Mouse (Mus musculus): ENCODE results near the gene Dock9. TPM values are rescaled to one million over a fixed set of nuclear protein-coding genes. Genes with fewer than 3 reads are reported as not detected.

The Dock9 gene
- polyA plus RNA-seq, 1 experiment from 2014 or later, result 4.8 TPM

- Histone ChIP-seq H3K9me3 (no peaks in the 10 kb centered on the region), H3K36me3 (no peaks in the 10 kb centered on the region), H3K27ac (replicated peaks) (no peak overlapping the region), H3K4me3 (no peak overlapping the region), H3K9ac (no peak overlapping the region), H3K4me1 (peaks cover 3% of the 10 kb centered on the region), H3K4me2 (no peak overlapping the region), H3K27me3 (replicated peaks) (peaks cover 8% of the 10 kb centered on the region; the same call in 1 of the 2 replicates)
- 72% methylated on average over 7 of the region's 7 CpGs for WGBS
- no peak for ATAC-seq (ENCODE audit: extremely low read depth, insufficient number of reproducible peaks, low FRiP score, low TSS enrichment)
Observed at GRCm38 (mm10) chr14:121791112-121791511, 6.5 kb downstream of the Dock9 start.

- no peaks in the 10 kb centered on the region for H3K9me3 ChIP-seq
- H3K4me3 ChIP-seq, result no peak overlapping the region
- H3K27ac ChIP-seq (replicated peaks), result no peak overlapping the region
- no peak overlapping the region for H3K4me2 ChIP-seq
- WGBS, result 76% methylated on average over 3 of the region's 3 CpGs
- peaks cover 3% of the 10 kb centered on the region; the same call in 1 of the 2 replicates for H3K4me1 ChIP-seq
- no peak for ATAC-seq (ENCODE audit: extremely low read depth, insufficient number of reproducible peaks, low FRiP score, low TSS enrichment)
- no peaks in the 10 kb centered on the region for H3K27me3 ChIP-seq (replicated peaks)
- no peak overlapping the region for H3K9ac ChIP-seq
- H3K36me3 ChIP-seq, result no peaks in the 10 kb centered on the region
Observed at GRCm38 (mm10) chr14:121789273-121789672, 8.4 kb downstream of the Dock9 start.

GRCm38 (mm10) chr14:121788451-121788850, 9.2 kb downstream of the Dock9 start:
- 80% methylated on average over 6 of the region's 6 CpGs for WGBS
- Histone ChIP-seq H3K9ac (no peak overlapping the region), H3K4me2 (no peak overlapping the region)

GRCm38 (mm10) chr14:121787430-121787829, 10.2 kb downstream of the Dock9 start:
- Histone ChIP-seq H3K4me1 (0 out of 2 replicates have a peak, but pooled peaks cover 10% of the 10 kb centered on the region), H3K27me3 (replicated peaks) (no peaks in the 10 kb centered on the region), H3K9ac (no peak overlapping the region), H3K9me3 (no peaks in the 10 kb centered on the region), H3K27ac (replicated peaks) (no peak overlapping the region), H3K36me3 (no peaks in the 10 kb centered on the region), H3K4me3 (no peak overlapping the region), H3K4me2 (no peak overlapping the region)
- ATAC-seq (ENCODE audit: extremely low read depth, insufficient number of reproducible peaks, low FRiP score, low TSS enrichment), result no peak
- WGBS, result 85% methylated on average over 12 of the region's 12 CpGs

More at GRCm38 (mm10) chr14:121788451-121788850, 9.2 kb downstream of the Dock9 start:
- H3K36me3 ChIP-seq, result no peaks in the 10 kb centered on the region
- no peak for ATAC-seq (ENCODE audit: extremely low read depth, insufficient number of reproducible peaks, low FRiP score, low TSS enrichment)
- H3K9me3 ChIP-seq, result no peaks in the 10 kb centered on the region
- no peak overlapping the region for H3K27ac ChIP-seq (replicated peaks)
- H3K4me1 ChIP-seq, result 0 out of 2 replicates have a peak, but pooled peaks cover 7% of the 10 kb centered on the region
- no peak overlapping the region for H3K4me3 ChIP-seq
- H3K27me3 ChIP-seq (replicated peaks), result no peaks in the 10 kb centered on the region

GRCm38 (mm10) chr14:121786900-121787299, 10.7 kb downstream of the Dock9 start:
- Histone ChIP-seq H3K9me3 (no peaks in the 10 kb centered on the region), H3K9ac (no peak overlapping the region), H3K36me3 (no peaks in the 10 kb centered on the region), H3K4me2 (no peak overlapping the region), H3K27ac (replicated peaks) (no peak overlapping the region), H3K4me1 (0 out of 2 replicates have a peak, but pooled peaks cover 9% of the 10 kb centered on the region), H3K4me3 (no peak overlapping the region), H3K27me3 (replicated peaks) (no peaks in the 10 kb centered on the region)
- 73% methylated on average over 12 of the region's 12 CpGs for WGBS
- no peak for ATAC-seq (ENCODE audit: extremely low read depth, insufficient number of reproducible peaks, low FRiP score, low TSS enrichment)

GRCm38 (mm10) chr14:121785394-121785793, 12.2 kb downstream of the Dock9 start:
- H3K27ac ChIP-seq (replicated peaks), result no peak overlapping the region
- H3K27me3 ChIP-seq (replicated peaks), result no peaks in the 10 kb centered on the region
- H3K4me2 ChIP-seq, result no peak overlapping the region
- no peaks in the 10 kb centered on the region for H3K36me3 ChIP-seq
- no peak overlapping the region for H3K4me3 ChIP-seq
- H3K9me3 ChIP-seq, result no peaks in the 10 kb centered on the region
- H3K4me1 ChIP-seq, result peaks cover 22% of the 10 kb centered on the region
- ATAC-seq (ENCODE audit: extremely low read depth, insufficient number of reproducible peaks, low FRiP score, low TSS enrichment), result no peak
- no peak overlapping the region for H3K9ac ChIP-seq
- 50% methylated on average over 1 of the region's 1 CpGs for WGBS

GRCm38 (mm10) chr14:121780942-121781531, 16.6 kb downstream of the Dock9 start:
- Histone ChIP-seq H3K4me3 (no peak overlapping the region), H3K27me3 (replicated peaks) (no peaks in the 10 kb centered on the region), H3K27ac (replicated peaks) (peak overlapping the region; percentile 87), H3K36me3 (no peaks in the 10 kb centered on the region), H3K9ac (0 out of 2 replicates have a peak overlapping the region, but pooled peaks have one; percentile 42), H3K9me3 (no peaks in the 10 kb centered on the region), H3K4me1 (peaks cover 39% of the 10 kb centered on the region), H3K4me2 (0 out of 2 replicates have a peak overlapping the region, but pooled peaks have one; percentile 1)
- ATAC-seq (ENCODE audit: extremely low read depth, insufficient number of reproducible peaks, low FRiP score, low TSS enrichment), result no peak
- 50% methylated on average over 12 of the region's 12 CpGs for WGBS

GRCm38 (mm10) chr14:121780144-121780913, 17.3 kb downstream of the Dock9 start:
- WGBS, result 41% methylated on average over 11 of the region's 11 CpGs
- Histone ChIP-seq H3K36me3 (no peaks in the 10 kb centered on the region), H3K4me3 (no peak overlapping the region), H3K4me2 (no peak overlapping the region), H3K4me1 (peaks cover 39% of the 10 kb centered on the region), H3K27ac (replicated peaks) (peak overlapping the region; percentile 87), H3K27me3 (replicated peaks) (no peaks in the 10 kb centered on the region), H3K9ac (no peak overlapping the region), H3K9me3 (no peaks in the 10 kb centered on the region)
- ATAC-seq (ENCODE audit: extremely low read depth, insufficient number of reproducible peaks, low FRiP score, low TSS enrichment), result no peak

GRCm38 (mm10) chr14:121779620-121780019, 18.0 kb downstream of the Dock9 start:
- no peak for ATAC-seq (ENCODE audit: extremely low read depth, insufficient number of reproducible peaks, low FRiP score, low TSS enrichment)
- no peaks in the 10 kb centered on the region for H3K9me3 ChIP-seq
- H3K27ac ChIP-seq (replicated peaks), result peak overlapping the region; percentile 87
- no peaks in the 10 kb centered on the region for H3K27me3 ChIP-seq (replicated peaks)
- no peak overlapping the region for H3K4me3 ChIP-seq
- peak overlapping the region; percentile 44; the same call in 1 of the 2 replicates for H3K9ac ChIP-seq
- WGBS, result 51% methylated on average over 3 of the region's 3 CpGs
- no peak overlapping the region for H3K4me2 ChIP-seq
- no peaks in the 10 kb centered on the region for H3K36me3 ChIP-seq
- peaks cover 45% of the 10 kb centered on the region for H3K4me1 ChIP-seq

- H3K4me2 ChIP-seq, result no peak overlapping the region
- ATAC-seq (ENCODE audit: extremely low read depth, insufficient number of reproducible peaks, low FRiP score, low TSS enrichment), result no peak
- 33% methylated on average over 4 of the region's 4 CpGs for WGBS
- no peak overlapping the region for H3K27ac ChIP-seq (replicated peaks)
- no peak overlapping the region for H3K9ac ChIP-seq
- no peaks in the 10 kb centered on the region for H3K9me3 ChIP-seq
- H3K4me3 ChIP-seq, result no peak overlapping the region
- peaks cover 50% of the 10 kb centered on the region for H3K4me1 ChIP-seq
- H3K36me3 ChIP-seq, result no peaks in the 10 kb centered on the region
- H3K27me3 ChIP-seq (replicated peaks), result no peaks in the 10 kb centered on the region
Observed at GRCm38 (mm10) chr14:121777279-121777831, 20.3 kb downstream of the Dock9 start.

- peaks cover 47% of the 10 kb centered on the region for H3K4me1 ChIP-seq
- no peaks in the 10 kb centered on the region for H3K9me3 ChIP-seq
- no peak overlapping the region for H3K4me3 ChIP-seq
- no peaks in the 10 kb centered on the region for H3K36me3 ChIP-seq
- no peak overlapping the region for H3K27ac ChIP-seq (replicated peaks)
- WGBS, result 81% methylated on average over 4 of the region's 4 CpGs
- ATAC-seq (ENCODE audit: extremely low read depth, insufficient number of reproducible peaks, low FRiP score, low TSS enrichment), result no peak
- H3K4me2 ChIP-seq, result no peak overlapping the region
- no peak overlapping the region for H3K9ac ChIP-seq
- no peaks in the 10 kb centered on the region for H3K27me3 ChIP-seq (replicated peaks)
Observed at GRCm38 (mm10) chr14:121776749-121777148, 20.9 kb downstream of the Dock9 start.
